Mouse (Mus musculus) CH12.LX (cell line): ENCODE results near the gene Ttc33.

Experiments
- CTCF ChIP-seq, 2 experiments: IDR thresholded peaks in 1 of 2; conservative IDR thresholded peaks in 1 of 2; 2 replicates each; pipeline ENCODE4 v1.5.1; 2011 to 2012; ENCODE audit warnings: low read depth in 2 of 2, low read length in 2 of 2, improper control_type of control experiment in 1 of 2, inconsistent platforms in 1 of 2, mild to moderate bottlenecking in 1 of 2, moderate library complexity in 1 of 2
- KAT2A ChIP-seq: IDR thresholded peaks from 2 replicates; pipeline ENCODE4 v1.6.1; 2012; ENCODE audit warnings: low read length, improper control_type of control experiment, inconsistent platforms; ENCODE audit not compliant: insufficient replicate concordance
- POLR2A ChIP-seq: IDR thresholded peaks from 2 replicates; pipeline ENCODE4 v1.6.1; 2011; ENCODE audit warnings: low read depth, mild to moderate bottlenecking, improper control_type of control experiment, low read length
- ZKSCAN1 ChIP-seq: IDR thresholded peaks from 2 replicates; pipeline ENCODE4 v1.6.1; 2012; ENCODE audit warnings: low read depth, inconsistent platforms, low read length, improper control_type of control experiment, borderline replicate concordance

GRCm38 (mm10) chr15:5205222-5205621, 19.9 kb downstream of the Ttc33 start:
- no peak for TF ChIP-seq CTCF (conservative IDR thresholded peaks at IDR 0.05 in 1 of 2, IDR thresholded peaks at IDR 0.05 in 1 of 2; ENCODE audit: low read depth in 2 of 2, low read length in 2 of 2)
- no peak for TF ChIP-seq POLR2A
- no peak for TF ChIP-seq ZKSCAN1
- no peak for TF ChIP-seq KAT2A
